Mouse (Mus musculus) embryonic fibroblast, embryonic 13.5 days (primary cell): ENCODE data around the gene Kcnj8. TPM values are rescaled to one million over a fixed set of nuclear protein-coding genes. Genes with fewer than 3 reads are reported as not detected.

Source experiments
- H3K27ac ChIP-seq: 2 replicates; pipeline ENCODE4 v1.5.1; 2012; ENCODE audit warnings: low read length, control low read depth, inconsistent platforms; ENCODE audit not compliant: insufficient read depth
- H3K4me1 ChIP-seq: 2 replicates; pipeline ENCODE4 v1.6.1; 2011; ENCODE audit warnings: low read length; ENCODE audit not compliant: control insufficient read depth, insufficient read depth
- H3K4me3 ChIP-seq: 2 replicates; pipeline ENCODE4 v1.5.1; 2011; ENCODE audit warnings: mild to moderate bottlenecking, control low read depth, low read length; ENCODE audit not compliant: insufficient read depth
- CTCF ChIP-seq: IDR thresholded peaks from 2 replicates; pipeline ENCODE4 v1.5.1; 2011; ENCODE audit warnings: mild to moderate bottlenecking, control low read depth, low read length, moderate library complexity, borderline replicate concordance; ENCODE audit not compliant: insufficient read depth
- POLR2A ChIP-seq: IDR thresholded peaks from 2 replicates; pipeline ENCODE4 v1.6.1; 2011; ENCODE audit warnings: low read depth, mild to moderate bottlenecking, control low read depth, low read length, moderate library complexity
- polyA plus RNA-seq: library from polyadenylated mRNA; stranded (reverse); fragments of >200 nt; gene quantifications from 2 replicates; pipeline ENCODE4 v1.2.4, GENCODE M21; 2011; ENCODE audit warnings: low read depth; ENCODE audit not compliant: missing spikeins, insufficient read length

Kcnj8 gene
- polyA plus RNA-seq, 1 experiment, result 1.7 TPM

DNA sequence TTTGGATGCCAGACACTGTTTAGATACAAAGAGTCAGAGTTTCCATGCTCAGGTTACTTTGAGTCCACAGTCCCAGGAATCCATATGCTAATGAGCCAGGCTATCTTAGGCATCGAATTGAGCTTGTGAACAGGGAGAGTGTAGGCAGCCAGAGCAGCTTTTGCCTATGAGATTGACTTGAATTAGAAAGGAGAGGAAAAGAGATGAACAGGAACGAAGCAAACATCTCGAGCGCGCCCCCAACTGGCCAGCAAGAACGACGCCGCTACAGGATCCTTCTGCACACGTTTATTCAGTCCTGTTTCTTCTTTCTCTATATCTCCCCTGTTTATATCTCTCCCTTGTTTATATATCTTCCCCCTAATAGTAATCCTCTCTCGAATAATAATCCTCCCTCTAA is 56.5 kb downstream of the Kcnj8 start:
- no peak overlapping the region for H3K27ac ChIP-seq
- TF ChIP-seq POLR2A (no peak), CTCF (no peak)

More for the DNA sequence above, 56.5 kb downstream of the Kcnj8 start:
- H3K4me1 ChIP-seq, result no peaks in the 10 kb centered on the region
- no peak overlapping the region for H3K4me3 ChIP-seq

Other genes starting within 250 kb of the Kcnj8 start
- 0.30 TPM in 2 replicates for gene Slco1a5, start 248.6 kb downstream of the Kcnj8 start, polyA plus RNA-seq
- 15.3 and 17.8 TPM in 2 replicates for gene Pyroxd1, start 226.0 kb downstream of the Kcnj8 start, polyA plus RNA-seq
- 28.2 and 36.2 TPM in 2 replicates for gene Recql, start 184.5 kb downstream of the Kcnj8 start, polyA plus RNA-seq
- 78.3 and 88.1 TPM in 2 replicates for gene Golt1b, start 184.4 kb downstream of the Kcnj8 start, polyA plus RNA-seq
- 1.6 and 2.6 TPM in 2 replicates for gene Spx, start 158.2 kb downstream of the Kcnj8 start, polyA plus RNA-seq
- gene Gys2, start 98.5 kb downstream of the Kcnj8 start, polyA plus RNA-seq, result not detected in 2 replicates
- 77.4 and 79.9 TPM in 2 replicates for gene Ldhb, start 63.7 kb downstream of the Kcnj8 start, polyA plus RNA-seq
- gene Abcc9, start 130.7 kb upstream of the Kcnj8 start, polyA plus RNA-seq, result 1.0 and 2.3 TPM in 2 replicates
- gene Cmas, start 185.1 kb upstream of the Kcnj8 start, polyA plus RNA-seq, result 40.3 and 44.1 TPM in 2 replicates
- gene Sult6b2, start 232.9 kb upstream of the Kcnj8 start, polyA plus RNA-seq, result not detected in 2 replicates